Mouse (Mus musculus): ENCODE data around the gene Tcf15.

Gene Tcf15

DNA sequence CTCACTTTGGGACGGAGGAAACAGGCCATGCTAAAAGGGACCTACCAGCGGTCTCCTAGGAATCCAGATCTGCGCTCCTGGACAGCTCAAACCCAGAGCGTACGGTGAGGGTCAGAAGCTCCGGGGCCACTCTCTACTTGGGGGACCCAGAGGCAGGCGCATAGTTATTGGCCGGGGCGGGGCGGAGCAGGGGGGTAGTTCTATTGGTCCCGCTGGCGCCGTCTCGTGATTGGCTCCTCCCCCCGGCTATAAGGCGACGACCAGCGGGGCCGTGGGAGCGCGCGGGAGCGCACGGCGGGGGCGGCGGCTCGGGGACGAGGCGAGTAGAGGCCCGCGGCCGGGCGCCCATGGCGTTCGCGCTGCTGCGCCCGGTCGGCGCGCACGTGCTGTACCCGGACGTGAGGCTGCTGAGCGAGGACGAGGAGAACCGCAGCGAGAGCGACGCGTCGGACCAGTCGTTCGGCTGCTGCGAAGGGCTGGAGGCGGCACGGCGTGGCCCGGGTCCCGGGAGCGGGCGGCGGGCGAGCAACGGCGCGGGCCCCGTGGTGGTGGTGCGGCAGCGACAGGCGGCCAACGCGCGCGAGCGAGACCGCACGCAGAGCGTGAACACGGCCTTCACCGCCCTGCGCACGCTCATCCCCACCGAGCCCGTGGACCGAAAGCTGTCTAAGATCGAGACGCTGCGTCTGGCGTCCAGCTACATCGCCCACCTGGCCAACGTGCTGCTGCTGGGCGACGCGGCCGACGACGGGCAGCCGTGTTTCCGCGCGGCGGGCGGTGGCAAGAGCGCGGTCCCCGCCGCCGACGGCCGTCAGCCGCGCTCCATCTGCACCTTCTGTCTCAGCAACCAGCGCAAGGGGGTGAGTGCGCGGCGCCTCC, at the start of gene Tcf15:
TSS of gene Tcf15 (plus strand) at position 283 of the 879 bp plus-strand sequence.
- DNase-seq: peak; percentile 86 to 90

GRCm38 (mm10) chr2:152094856-152095545, 48.4 kb upstream of the Tcf15 start:
- no peak for DNase-seq

- no peak for DNase-seq
Observed at GRCm38 (mm10) chr2:152096922-152097321, 46.4 kb upstream of the Tcf15 start.

DNA sequence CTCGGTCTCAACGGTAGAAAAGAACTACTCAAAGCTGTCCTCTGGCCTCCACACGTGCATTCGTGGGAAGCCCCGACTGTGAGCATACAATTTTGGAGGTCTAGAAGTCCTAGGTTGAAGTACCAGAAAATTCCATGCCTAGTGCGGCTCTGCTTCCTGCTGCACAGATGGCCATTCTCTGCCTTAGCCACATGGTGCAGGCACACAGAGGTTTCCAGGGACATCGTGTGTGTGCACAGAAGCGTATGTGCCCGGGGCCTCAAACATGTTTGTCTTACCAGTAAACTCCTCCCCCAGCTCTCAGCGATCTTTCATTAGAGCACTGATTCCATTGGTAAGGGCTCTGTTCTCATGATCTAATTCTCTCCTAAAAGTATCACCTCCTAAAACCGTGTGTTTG, 45.4 kb upstream of the Tcf15 start:
- no peak for DNase-seq

DNA sequence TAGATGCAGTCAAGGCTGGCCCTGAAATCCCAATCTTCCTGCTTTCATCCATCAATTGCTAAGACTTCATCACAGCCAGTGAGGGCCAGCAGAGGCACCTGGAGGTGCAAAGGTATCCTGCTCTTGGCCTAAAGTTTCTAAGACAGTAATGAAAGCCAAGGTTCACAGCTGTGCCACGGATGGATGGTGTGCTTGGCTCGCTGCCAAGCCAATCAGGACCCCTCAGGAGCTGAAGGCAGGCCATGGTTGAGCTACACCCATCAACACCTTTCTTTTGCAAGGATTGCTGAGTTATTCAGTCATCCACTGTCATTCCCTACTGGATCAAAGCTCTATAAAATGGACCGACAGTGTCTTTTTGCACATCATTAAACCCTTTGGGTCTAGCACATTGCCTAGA, 43.8 kb upstream of the Tcf15 start:
- DNase-seq: peak in 1 of 2 experiments; percentile 55

- no peak for DNase-seq
Observed at GRCm38 (mm10) chr2:152101761-152102160, 41.6 kb upstream of the Tcf15 start.

- DNase-seq: no peak
Observed at GRCm38 (mm10) chr2:152102369-152102768, 41.0 kb upstream of the Tcf15 start.

- DNase-seq: no peak
Observed at GRCm38 (mm10) chr2:152104711-152105317, 38.5 kb upstream of the Tcf15 start.

DNA sequence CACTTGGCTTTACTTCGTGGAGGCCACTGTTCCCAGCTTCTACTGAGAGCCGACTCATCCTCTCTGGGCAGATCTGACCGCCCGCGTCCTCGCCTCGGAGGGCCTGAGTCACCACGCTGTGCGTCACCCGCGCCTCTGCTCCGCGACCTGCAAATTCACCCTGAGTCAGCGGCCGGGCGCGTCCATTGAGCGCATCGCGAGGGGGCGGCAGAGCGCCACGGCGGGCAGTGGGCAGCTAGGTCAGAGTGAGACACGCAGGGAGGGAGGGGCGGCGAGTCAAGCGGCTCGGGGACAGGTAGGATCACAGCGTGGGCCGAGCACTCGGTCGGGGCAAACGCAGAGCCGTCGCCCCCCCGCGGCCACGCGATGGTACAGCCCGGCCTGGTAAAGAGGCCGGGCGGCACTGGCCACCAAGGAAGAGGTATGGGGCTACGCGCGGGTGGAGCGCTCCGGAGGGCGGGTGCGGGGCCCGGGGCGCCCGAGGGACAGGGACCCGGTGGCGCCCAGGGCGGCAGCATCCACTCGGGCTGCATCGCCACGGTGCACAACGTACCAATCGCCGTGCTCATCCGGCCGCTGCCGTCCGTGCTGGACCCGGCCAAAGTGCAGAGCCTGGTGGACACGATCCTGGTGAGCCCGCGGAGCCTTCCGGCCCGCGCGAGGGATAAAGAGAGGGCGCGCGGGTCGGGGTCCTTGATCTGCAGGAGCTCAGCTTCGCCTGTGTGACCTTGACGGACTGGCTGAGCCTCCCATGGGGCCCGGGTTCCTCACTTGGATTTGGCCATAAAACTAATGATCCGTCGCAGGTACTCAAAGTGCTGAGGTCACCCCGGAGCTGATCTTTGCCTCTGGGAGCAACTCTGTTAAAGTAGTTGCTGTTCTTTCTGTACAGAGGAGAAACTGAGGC, 37.8 kb upstream of the Tcf15 start, which contains the start of gene Srxn1:
TSS of gene Srxn1 (plus strand) at position 199 of the 907 bp plus-strand sequence.
- peak; percentile 86 to 94 for DNase-seq

GRCm38 (mm10) chr2:152106225-152106595, 37.2 kb upstream of the Tcf15 start:
- no peak for DNase-seq

DNA sequence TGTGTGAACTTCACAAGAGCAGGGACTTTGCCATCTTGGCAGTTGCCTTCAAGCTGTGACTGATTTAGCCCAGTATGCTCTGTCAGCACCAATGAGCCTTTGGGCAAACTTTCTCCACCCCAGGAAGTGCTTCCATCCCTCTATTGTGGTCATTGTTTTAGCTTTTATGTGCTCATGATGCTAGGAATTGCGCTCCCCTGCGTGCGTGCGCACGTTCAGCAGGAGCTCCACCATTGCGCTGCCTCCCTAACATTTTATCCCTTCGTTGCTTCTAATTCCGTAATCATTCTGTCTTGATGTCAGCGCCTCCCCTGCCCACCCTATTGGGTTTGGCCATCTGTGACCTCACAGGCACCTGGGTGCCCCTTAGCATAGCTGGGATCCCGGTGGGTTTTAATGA, 36.8 kb upstream of the Tcf15 start:
- DNase-seq: no peak

GRCm38 (mm10) chr2:152108702-152109101, 34.7 kb upstream of the Tcf15 start:
- DNase-seq: no peak

GRCm38 (mm10) chr2:152109386-152109785, 34.0 kb upstream of the Tcf15 start:
- no peak for DNase-seq

- no peak for DNase-seq
Observed at GRCm38 (mm10) chr2:152111311-152111710, 32.0 kb upstream of the Tcf15 start.

- peak; percentile 89 to 96 for DNase-seq
Observed at GRCm38 (mm10) chr2:152111920-152112319, 31.4 kb upstream of the Tcf15 start.

DNA sequence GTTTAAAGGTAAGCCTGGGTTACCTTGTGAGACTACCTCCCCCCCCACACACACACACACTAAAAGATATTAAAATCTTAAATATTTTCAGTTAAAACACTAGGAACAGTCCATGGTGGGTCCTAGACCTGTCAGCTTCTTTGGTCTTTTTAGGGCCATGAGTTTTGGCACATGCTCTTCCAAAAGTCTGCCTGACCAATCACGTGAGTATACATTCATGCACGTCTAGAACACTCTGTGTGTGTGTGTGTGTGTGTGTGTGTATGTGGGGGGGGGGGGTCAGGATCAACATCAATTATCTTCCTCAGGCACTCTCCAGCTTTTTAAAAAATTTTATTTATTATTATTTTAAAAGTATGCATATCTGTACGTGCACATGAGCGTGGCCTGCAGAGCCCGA, 30.9 kb upstream of the Tcf15 start:
- no peak for DNase-seq

DNA sequence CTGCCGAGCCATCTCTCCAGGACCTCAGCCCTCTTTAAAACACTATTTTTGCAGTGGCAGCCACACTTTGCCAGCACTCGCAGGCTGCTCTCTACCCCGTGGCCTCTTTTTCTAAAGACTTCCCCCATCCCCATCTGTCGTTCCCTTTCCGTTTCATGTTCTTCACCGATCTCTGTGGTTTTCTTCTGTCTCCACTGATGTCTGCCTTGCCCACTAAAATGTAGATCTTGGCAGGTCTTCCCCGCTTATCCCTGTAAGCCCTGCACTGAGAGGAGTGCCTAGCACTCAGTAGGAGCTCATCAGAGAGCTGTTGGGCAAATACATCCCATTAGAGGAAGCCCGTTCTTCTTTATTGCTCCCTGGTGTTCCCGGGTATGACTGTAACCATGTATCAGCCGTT, 30.4 kb upstream of the Tcf15 start:
- DNase-seq: no peak

GRCm38 (mm10) chr2:152114057-152114975, 29.0 kb upstream of the Tcf15 start:
- DNase-seq: no peak

GRCm38 (mm10) chr2:152117694-152118093, 25.7 kb upstream of the Tcf15 start:
- DNase-seq: no peak

- no peak for DNase-seq
Observed at GRCm38 (mm10) chr2:152119228-152119865, 24.0 kb upstream of the Tcf15 start.

GRCm38 (mm10) chr2:152122896-152123295, 20.5 kb upstream of the Tcf15 start:
- DNase-seq: no peak
